Mouse (Mus musculus) CH12.LX (cell line): ENCODE measurements around the gene Trim15. TPM values are rescaled to one million over a fixed set of nuclear protein-coding genes. Genes with fewer than 3 reads are reported as not detected.
A peak's percentile ranks its signal among the peaks of the same experiment; 100 is the strongest.

Source experiments
- DNase-seq: peaks from one replicate; pipeline ENCODE4 v3.0.0-alpha.2; 2013; ENCODE audit errors: extremely low read depth
- H3K27ac ChIP-seq: 2 replicates; pipeline ENCODE4 v1.5.1; 2012; ENCODE audit warnings: low read depth, mild to moderate bottlenecking, control low read depth, moderate library complexity; ENCODE audit not compliant: insufficient read depth
- H3K27me3 ChIP-seq: replicated peaks from 2 replicates; pipeline ENCODE3; 2012; ENCODE audit warnings: inconsistent platforms
- H3K36me3 ChIP-seq, 2 experiments: replicated peaks in 1 of 2; 2 replicates each; pipeline versions ENCODE3 to v1.6.1; 2012; ENCODE audit warnings: inconsistent platforms in 1 of 2, low read length in 1 of 2, mild to moderate bottlenecking in 1 of 2, mixed read lengths in 1 of 2, moderate library complexity in 1 of 2; ENCODE audit not compliant: control insufficient read depth in 1 of 2, insufficient read depth in 1 of 2
- H3K4me1 ChIP-seq, 2 experiments: 2 replicates each; pipeline ENCODE4 v1.6.1; 2012; ENCODE audit warnings: inconsistent platforms in 1 of 2, moderate library complexity in 1 of 2; ENCODE audit not compliant: insufficient read depth in 2 of 2, control insufficient read depth in 1 of 2
- H3K4me2 ChIP-seq: 2 replicates; pipeline ENCODE4 v1.6.1; 2012; ENCODE audit warnings: low read depth, mild to moderate bottlenecking, control low read depth; ENCODE audit not compliant: poor library complexity, insufficient read depth, severe bottlenecking
- H3K4me3 ChIP-seq, 3 experiments: fragments of 150-350 bp in 1 of 3; sonication (generic) in 1 of 3; replicated peaks in 1 of 3; 2 replicates each; pipeline versions ENCODE3 to v1.5.1; 2011 to 2012; ENCODE audit warnings: low read depth in 2 of 3, low read length in 2 of 3, mild to moderate bottlenecking in 2 of 3, moderate library complexity in 2 of 3, control low read depth in 1 of 3, improper control_type of control experiment in 1 of 3, inconsistent platforms in 1 of 3, mixed read lengths in 1 of 3; ENCODE audit not compliant: poor library complexity in 1 of 3
- H3K79me2 ChIP-seq: replicated peaks from 2 replicates; pipeline ENCODE4 v1.6.1; 2012; ENCODE audit warnings: mild to moderate bottlenecking, moderate library complexity; ENCODE audit not compliant: control insufficient read depth, poor library complexity, insufficient read depth, severe bottlenecking; ENCODE audit errors: extremely low read depth
- H3K9ac ChIP-seq: 2 replicates; pipeline ENCODE4 v1.6.1; 2012; ENCODE audit warnings: low read depth, mild to moderate bottlenecking, control low read depth, moderate library complexity; ENCODE audit not compliant: insufficient read depth
- H3K9me3 ChIP-seq: replicated peaks from 2 replicates; pipeline ENCODE3; 2012; ENCODE audit warnings: low read length, inconsistent platforms, mixed read lengths
- BHLHE40 ChIP-seq: IDR thresholded peaks from 2 replicates; pipeline ENCODE4 v1.6.1; 2011; ENCODE audit warnings: mild to moderate bottlenecking, low read depth, low read length, improper control_type of control experiment
- CHD1 ChIP-seq: IDR thresholded peaks from 2 replicates; pipeline ENCODE4 v1.6.1; 2012; ENCODE audit warnings: low read depth, low read length, improper control_type of control experiment, inconsistent platforms
- CTCF ChIP-seq, 2 experiments: IDR thresholded peaks in 1 of 2; conservative IDR thresholded peaks in 1 of 2; 2 replicates each; pipeline ENCODE4 v1.5.1; 2011 to 2012; ENCODE audit warnings: low read depth in 2 of 2, low read length in 2 of 2, improper control_type of control experiment in 1 of 2, inconsistent platforms in 1 of 2, mild to moderate bottlenecking in 1 of 2, moderate library complexity in 1 of 2
- E2F4 ChIP-seq: IDR thresholded peaks from 2 replicates; pipeline ENCODE4 v1.6.1; 2011; ENCODE audit warnings: low read depth, low read length, improper control_type of control experiment; ENCODE audit not compliant: insufficient replicate concordance
- ELF1 ChIP-seq: IDR thresholded peaks from 2 replicates; pipeline ENCODE4 v1.6.1; 2014; ENCODE audit warnings: low read depth, mild to moderate bottlenecking, inconsistent platforms, low read length, improper control_type of control experiment
- EP300 ChIP-seq: IDR thresholded peaks from 2 replicates; pipeline ENCODE4 v1.6.1; 2011; ENCODE audit warnings: low read length, improper control_type of control experiment
- ETS1 ChIP-seq: conservative IDR thresholded peaks from 2 replicates; pipeline ENCODE4 v1.6.1; 2012; ENCODE audit warnings: low read depth, mild to moderate bottlenecking, inconsistent platforms, low read length, improper control_type of control experiment, moderate library complexity
- GABPA ChIP-seq: IDR thresholded peaks from 2 replicates; pipeline ENCODE4 v1.6.1; 2012; ENCODE audit warnings: low read depth, low read length, improper control_type of control experiment, inconsistent platforms; ENCODE audit not compliant: insufficient replicate concordance
- IRF4 ChIP-seq: IDR thresholded peaks from 2 replicates; pipeline ENCODE4 v1.6.1; 2014; ENCODE audit warnings: low read depth, mild to moderate bottlenecking, inconsistent platforms, low read length, improper control_type of control experiment
- JUN ChIP-seq: IDR thresholded peaks from 2 replicates; pipeline ENCODE4 v1.6.1; 2011; ENCODE audit warnings: low read depth, mild to moderate bottlenecking, low read length, improper control_type of control experiment, moderate library complexity; ENCODE audit not compliant: insufficient read depth
- JUND ChIP-seq: conservative IDR thresholded peaks from 2 replicates; pipeline ENCODE4 v1.6.1; 2011; ENCODE audit warnings: low read depth, low read length, improper control_type of control experiment
- KAT2A ChIP-seq: IDR thresholded peaks from 2 replicates; pipeline ENCODE4 v1.6.1; 2012; ENCODE audit warnings: low read length, improper control_type of control experiment, inconsistent platforms; ENCODE audit not compliant: insufficient replicate concordance
- MAFK ChIP-seq: IDR thresholded peaks from 2 replicates; pipeline ENCODE4 v1.6.1; 2011; ENCODE audit warnings: low read length, improper control_type of control experiment; ENCODE audit not compliant: insufficient replicate concordance
- MAX ChIP-seq: IDR thresholded peaks from 2 replicates; pipeline ENCODE4 v1.6.1; 2011; ENCODE audit warnings: low read length, improper control_type of control experiment
- MXI1 ChIP-seq: IDR thresholded peaks from 2 replicates; pipeline ENCODE4 v1.6.1; 2011; ENCODE audit warnings: mild to moderate bottlenecking, low read depth, low read length, improper control_type of control experiment
- MYC ChIP-seq: IDR thresholded peaks from 2 replicates; pipeline ENCODE4 v1.6.1; 2011; ENCODE audit warnings: low read depth, mild to moderate bottlenecking, improper control_type of control experiment, low read length
- NELFE ChIP-seq: IDR thresholded peaks from 2 replicates; pipeline ENCODE4 v1.6.1; 2011; ENCODE audit warnings: low read depth, low read length, improper control_type of control experiment
- POLR2A ChIP-seq: IDR thresholded peaks from 2 replicates; pipeline ENCODE4 v1.6.1; 2011; ENCODE audit warnings: low read depth, mild to moderate bottlenecking, improper control_type of control experiment, low read length
- POLR2AphosphoS2 ChIP-seq: IDR thresholded peaks from 2 replicates; pipeline ENCODE4 v1.6.1; 2011; ENCODE audit warnings: low read depth, low read length, improper control_type of control experiment
- RAD21 ChIP-seq: IDR thresholded peaks from 2 replicates; pipeline ENCODE4 v1.6.1; 2011; ENCODE audit warnings: low read depth, mild to moderate bottlenecking, low read length, improper control_type of control experiment, moderate library complexity
- RCOR1 ChIP-seq: conservative IDR thresholded peaks from 2 replicates; pipeline ENCODE4 v1.6.1; 2012; ENCODE audit warnings: low read depth, mild to moderate bottlenecking, inconsistent platforms, low read length, improper control_type of control experiment
- SIN3A ChIP-seq: IDR thresholded peaks from 2 replicates; pipeline ENCODE4 v1.6.1; 2012; ENCODE audit warnings: low read length, improper control_type of control experiment, inconsistent platforms
- SMC3 ChIP-seq: IDR thresholded peaks from 2 replicates; pipeline ENCODE4 v1.6.1; 2011; ENCODE audit warnings: low read depth, low read length, improper control_type of control experiment
- TBP ChIP-seq: conservative IDR thresholded peaks from 2 replicates; pipeline ENCODE4 v1.6.1; 2011; ENCODE audit warnings: low read depth, low read length, improper control_type of control experiment
- TCF12 ChIP-seq: IDR thresholded peaks from 2 replicates; pipeline ENCODE4 v1.6.1; 2014; ENCODE audit warnings: low read depth, mild to moderate bottlenecking, inconsistent platforms, low read length, improper control_type of control experiment
- UBTF ChIP-seq: IDR thresholded peaks from 2 replicates; pipeline ENCODE4 v1.6.1; 2012; ENCODE audit warnings: low read depth, mild to moderate bottlenecking, inconsistent platforms, low read length, improper control_type of control experiment, moderate library complexity
- USF1 ChIP-seq: IDR thresholded peaks from 2 replicates; pipeline ENCODE4 v1.6.1; 2014; ENCODE audit warnings: low read depth, mild to moderate bottlenecking, inconsistent platforms, low read length, improper control_type of control experiment
- ZC3H11A ChIP-seq: IDR thresholded peaks from 2 replicates; pipeline ENCODE4 v1.6.1; 2012; ENCODE audit warnings: low read depth, mild to moderate bottlenecking, inconsistent platforms, low read length, improper control_type of control experiment
- ZMIZ1 ChIP-seq: IDR thresholded peaks from 2 replicates; pipeline ENCODE4 v1.6.1; 2012; ENCODE audit warnings: low read depth, mild to moderate bottlenecking, inconsistent platforms, low read length, improper control_type of control experiment
- ZNF384 ChIP-seq: IDR thresholded peaks from 2 replicates; pipeline ENCODE4 v1.6.1; 2012; ENCODE audit warnings: low read depth, low read length, improper control_type of control experiment, inconsistent platforms
- dilution Hi-C: fragments of 300-500 bp; cut with MboI; formaldehyde crosslinking; loops from 2 replicates; pipeline ENCODE4 v1.14.3; 2020; ENCODE audit warnings: low sequenced_read_pairs; ENCODE audit not compliant: extremely low pct_unique_long_range_greater_than_20kb, extremely low pct_ligation_motif_present
- in situ Hi-C: fragments of 300-500 bp; cut with MboI; formaldehyde crosslinking; loops from 3 replicates; pipeline ENCODE4 v1.14.3; 2019; ENCODE audit warnings: low sequenced_read_pairs, low pct_ligation_motif_present, low pct_unique_long_range_greater_than_20kb, mixed read lengths
- polyA plus RNA-seq: library from polyadenylated mRNA; unstranded; fragments of >175 nt; gene quantifications from 2 replicates; pipeline ENCODE4 v1.2.1, GENCODE M21; 2012; ENCODE audit warnings: low read depth; ENCODE audit not compliant: insufficient read length
- total RNA-seq, 2 experiments: library from RNA; depleted of rRNA; stranded (reverse); fragments of 300-350 nt in 1 of 2; fragments of >200 nt in 1 of 2; gene quantifications; 2 replicates each; pipeline ENCODE4 v1.2.3; 2012 to 2014

Trim15 gene
- total RNA-seq (2012; rRNA removed) (not detected in 2 replicates), total RNA-seq (2014; rRNA removed) (not detected in 2 replicates), polyA plus RNA-seq (0.14 TPM in 1 of 2 replicates, not detected in the other)

- no peak within 1 kb of the TSS for H3K9ac ChIP-seq
- H3K9me3 ChIP-seq, result no peaks in the 10 kb centered on the region
- no peaks in the 10 kb centered on the region for H3K36me3 ChIP-seq
- H3K4me3 ChIP-seq, result peak within 1 kb of the TSS in 1 of 3 experiments; percentile 8
- H3K4me1 ChIP-seq, result no peaks in the 10 kb centered on the region; a peak in 1 of 4 replicates
- peaks cover 4% of the 10 kb centered on the region for H3K27me3 ChIP-seq
- DNase-seq, result no peak
- no peak within 1 kb of the TSS for H3K27ac ChIP-seq
- dilution Hi-C loops, result no loop called here
- TF ChIP-seq ZNF384 (no peak), JUND (no peak), SMC3 (no peak), EP300 (no peak), E2F4 (no peak), ZMIZ1 (no peak), JUN (no peak), BHLHE40 (no peak), TCF12 (no peak), MAFK (no peak), RAD21 (no peak), UBTF (no peak), CHD1 (no peak), POLR2A (no peak), USF1 (no peak)
- TF ChIP-seq, all 38 proteins: peak for 0
- in situ Hi-C loops, result no loop called here
- Histone ChIP-seq H3K79me2 (no peaks in the 10 kb centered on the region), H3K4me2 (peak within 1 kb of the TSS; percentile 22; the same call in 1 of the 2 replicates)
These were observed at the start of gene Trim15 for GRCm38 (mm10) chr17:36866719-36867527. TSS of gene Trim15 (minus strand) at chr17:36867210.

DNA sequence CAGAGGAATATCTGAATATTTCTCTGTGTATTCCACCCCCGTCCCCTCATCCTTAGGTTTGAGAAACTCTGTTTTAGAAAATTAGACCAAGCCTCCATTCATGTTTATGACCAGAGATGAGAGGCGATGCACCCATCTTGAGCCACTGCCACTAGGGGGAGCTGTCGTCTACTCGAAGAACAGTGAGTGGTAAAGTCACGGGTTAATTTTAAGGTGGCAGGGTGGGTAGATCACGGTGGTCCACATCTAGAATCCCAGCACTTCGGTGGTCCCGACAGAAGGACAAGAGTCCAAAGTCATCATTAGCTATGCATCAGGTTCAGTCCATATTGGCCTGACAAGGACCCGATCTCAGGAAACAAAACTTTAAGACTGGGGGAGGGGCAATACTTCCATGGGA is 48.1 kb upstream of the Trim15 start:
- DNase-seq, result peak; percentile 65
- H3K79me2 ChIP-seq, result no peaks in the 10 kb centered on the region
- in situ Hi-C loops (loop anchor here (5.0 to 10.0 kb wide), 3 partner anchors 80 to 290 kb away; partner anchors contain the start of gene Olfr94), dilution Hi-C loops (no loop called here)
- no peak overlapping the region for H3K27ac ChIP-seq
- H3K36me3 ChIP-seq, result no peaks in the 10 kb centered on the region
- no peaks in the 10 kb centered on the region for H3K9me3 ChIP-seq
- no peak overlapping the region for H3K9ac ChIP-seq
- peaks cover 4% of the 10 kb centered on the region for H3K27me3 ChIP-seq
- H3K4me3 ChIP-seq, result no peak overlapping the region
- H3K4me2 ChIP-seq, result peak overlapping the region; percentile 39
- 0 out of 4 replicates have a peak, but pooled peaks cover 0 to 3% of the 10 kb centered on the region in 2 experiments for H3K4me1 ChIP-seq
- TF ChIP-seq E2F4 (no peak), CTCF (conservative IDR thresholded peaks at IDR 0.05 in 1 of 2, IDR thresholded peaks at IDR 0.05 in 1 of 2; ENCODE audit: low read depth in 2 of 2, low read length in 2 of 2) (peak; percentile 76 to 93), MXI1 (no peak), POLR2AphosphoS2 (no peak), UBTF (no peak), JUND (no peak), GABPA (no peak), ZC3H11A (peak; percentile 43), TBP (no peak), NELFE (peak; percentile 29; the same call in 1 of the 2 replicates), RCOR1 (no peak), USF1 (no peak), BHLHE40 (peak; percentile 51), TCF12 (no peak), RAD21 (peak; percentile 86), SMC3 (peak; percentile 86), SIN3A (no peak), MAX (no peak), MYC (no peak), ETS1 (no peak), IRF4 (no peak), KAT2A (no peak), ELF1 (no peak)
